Mouse (Mus musculus) cerebellum, postnatal 25 days (tissue): ENCODE data around the gene Txndc16.

ENCODE experiments used
- DNase-seq, 2 experiments: peaks; one replicate each; pipeline ENCODE4 v3.0.0; 2021; ENCODE audit warnings: mixed read lengths in 2 of 2

The Txndc16 gene

GRCm38 (mm10) chr14:45153258-45153657, 66.9 kb downstream of the Txndc16 start:
- DNase-seq: no peak

GRCm38 (mm10) chr14:45142511-45142910, 77.6 kb downstream of the Txndc16 start:
- peak in 1 of 2 experiments; percentile 19 for DNase-seq

- no peak for DNase-seq
Measured at GRCm38 (mm10) chr14:45140344-45141080, 79.6 kb downstream of the Txndc16 start.

DNA sequence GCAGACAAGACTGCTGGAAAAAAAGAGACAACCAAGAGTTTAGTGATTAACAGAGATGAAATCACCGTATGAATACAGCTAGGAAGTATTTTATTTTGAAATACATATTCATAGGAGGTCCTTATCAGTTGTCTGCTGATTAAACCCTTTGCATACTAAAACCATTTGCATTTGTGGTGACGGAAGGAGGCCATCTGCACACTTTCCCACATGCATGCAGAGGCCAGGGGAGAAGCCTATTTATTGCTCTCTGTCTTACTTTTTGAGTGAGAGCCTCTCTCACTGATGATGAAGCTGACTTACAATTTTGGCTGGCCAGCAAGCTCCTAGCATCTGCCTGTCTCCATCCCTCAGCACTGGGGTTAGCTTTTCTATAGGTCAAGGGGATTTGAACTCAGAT, 84.2 kb downstream of the Txndc16 start:
- no peak for DNase-seq

GRCm38 (mm10) chr14:45135560-45135959, 84.6 kb downstream of the Txndc16 start:
- peak in 1 of 2 experiments; percentile 41 for DNase-seq

DNA sequence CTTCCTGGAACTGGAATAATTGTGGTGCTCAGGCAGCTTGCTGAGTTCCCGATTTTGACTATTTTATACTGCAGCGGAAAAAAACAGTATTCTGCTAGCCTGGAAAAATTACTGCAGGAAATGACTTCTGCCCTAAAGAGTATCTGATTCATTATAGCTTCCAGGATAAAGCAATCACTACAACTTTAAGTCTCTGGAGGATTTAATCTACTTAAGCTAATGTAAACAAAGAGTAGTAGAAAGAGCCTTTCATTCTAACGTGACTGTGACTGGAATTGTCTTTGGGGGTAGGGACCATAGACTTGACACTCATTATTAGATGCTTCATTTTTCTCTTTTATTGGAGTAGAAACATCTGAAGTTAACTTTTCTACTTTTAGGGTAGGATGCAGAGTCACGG, 101.8 kb downstream of the Txndc16 start:
- DNase-seq: no peak

DNA sequence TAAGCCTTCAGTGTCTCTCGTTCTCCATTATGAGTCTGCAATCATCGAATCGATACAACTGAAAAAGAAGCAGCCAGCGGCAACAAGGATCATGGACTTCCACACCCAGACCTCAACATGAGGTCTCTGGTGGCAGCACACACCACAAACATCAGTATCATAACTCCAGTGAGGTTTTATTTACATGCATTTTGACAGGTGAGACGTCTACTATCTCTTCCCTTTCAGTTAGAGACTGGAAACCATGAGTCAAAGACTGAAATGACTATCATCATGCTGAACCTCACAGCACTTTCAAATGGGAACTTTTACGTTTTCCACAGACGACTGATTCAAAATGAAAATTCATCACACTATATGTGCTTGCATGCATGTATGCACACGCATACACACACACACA, 117.9 kb downstream of the Txndc16 start:
- DNase-seq: no peak

GRCm38 (mm10) chr14:45092327-45092726, 127.8 kb downstream of the Txndc16 start:
- DNase-seq: no peak

- no peak for DNase-seq
Measured at GRCm38 (mm10) chr14:45090011-45090410, 130.1 kb downstream of the Txndc16 start.

- no peak for DNase-seq
Measured at GRCm38 (mm10) chr14:45085651-45086425, 134.3 kb downstream of the Txndc16 start.

DNA sequence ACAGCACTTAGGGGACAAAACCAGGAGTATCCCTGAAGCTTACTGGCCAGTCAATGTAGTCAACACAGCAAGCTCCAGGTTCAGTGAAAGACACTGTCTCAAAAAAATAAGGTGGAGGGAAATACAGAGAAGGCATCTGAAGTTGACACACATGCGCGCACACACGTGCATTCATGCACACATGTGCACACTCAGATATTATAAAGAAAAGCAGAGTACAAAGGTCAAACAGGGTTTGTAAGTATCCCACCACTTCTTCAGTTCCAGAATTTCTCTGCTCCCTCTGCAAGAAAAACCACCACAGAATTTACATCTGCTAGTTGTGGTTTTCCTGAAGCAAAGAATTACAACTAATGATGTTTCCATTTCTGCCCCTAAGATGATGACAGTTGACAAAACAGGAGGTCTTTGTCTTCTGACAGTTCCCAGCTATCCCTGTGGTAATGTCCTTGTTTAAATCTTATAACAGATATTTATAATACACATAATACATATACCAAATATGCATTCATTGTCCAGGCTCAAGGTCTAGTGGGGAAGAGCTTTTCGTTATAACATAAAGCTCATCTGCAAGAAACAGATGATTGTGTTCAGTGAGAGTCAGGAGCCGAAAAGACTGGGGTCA, 135.4 kb downstream of the Txndc16 start:
- no peak for DNase-seq

DNA sequence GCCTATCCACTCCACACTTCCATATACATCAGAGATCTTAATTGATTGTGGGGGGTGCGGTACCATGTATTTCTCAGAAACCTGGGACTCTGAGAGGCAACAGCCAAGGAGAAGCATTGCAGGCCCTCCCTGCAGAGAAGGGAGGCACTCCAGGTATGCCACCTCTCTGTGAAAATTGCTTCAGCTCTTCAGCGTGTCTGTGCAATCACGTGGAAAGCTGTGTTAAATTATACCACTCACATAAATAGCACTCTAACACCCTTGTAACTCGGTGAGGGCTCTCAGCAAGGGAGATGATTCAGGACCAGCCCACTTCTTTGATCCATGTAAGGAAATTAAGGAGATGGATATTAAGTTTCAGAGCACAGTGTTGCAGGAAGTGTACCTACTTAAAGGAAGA, 136.6 kb downstream of the Txndc16 start:
- DNase-seq: no peak
